8 mouse cellular contexts compared by ENCODE assay signal in the genomic region with DNA sequence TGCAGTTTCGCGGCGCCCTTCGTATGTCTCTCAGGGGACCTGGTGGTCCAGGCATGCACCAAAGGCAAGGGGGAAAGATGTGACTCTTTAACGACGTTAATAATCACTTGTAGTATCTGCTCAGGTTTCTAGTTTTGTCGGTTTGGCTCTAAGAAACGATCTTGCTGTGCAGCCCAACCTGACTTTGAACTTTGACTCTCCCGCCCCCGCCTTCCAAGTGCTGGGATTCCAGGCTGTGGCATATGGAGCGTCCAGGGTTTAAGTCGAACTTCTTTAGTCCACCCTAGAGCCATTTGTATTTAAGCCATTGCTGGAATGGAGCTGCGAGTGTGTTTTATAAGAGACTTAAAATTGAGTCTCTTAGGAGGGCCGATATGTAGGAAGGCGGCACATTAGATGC. TPM values are rescaled to one million over a fixed set of nuclear protein-coding genes. Genes with fewer than 3 reads are reported as not detected.
DNase-seq lines count a peak whose midpoint lies in the region; ATAC-seq and TF ChIP-seq lines count a peak whose summit lies in the region.

No protein-coding gene starts in this region.

- peak overlapping the region; percentile 97 to 99 for H3K4me3 ChIP-seq in ES-E14 (ENCODE audit: insufficient read depth in 1 of 2, low read depth in 1 of 2, low read length in 2 of 2, poor library complexity in 1 of 2, severe bottlenecking in 1 of 2)
- H3K4me3 ChIP-seq in hindbrain, embryonic 16.5 days (ENCODE audit: low read length) = peak overlapping the region; percentile 98
- H3K4me3 ChIP-seq in liver, embryonic 13.5 days (replicated peaks) = peak overlapping the region; percentile 75

- no peaks in the 10 kb centered on the region; a peak in 1 of 4 replicates for H3K4me1 ChIP-seq in ES-E14 (ENCODE audit: control insufficient read depth in 2 of 2, insufficient read depth in 2 of 2, low read length in 2 of 2, poor library complexity in 1 of 2)
- peaks cover 13% of the 10 kb centered on the region for H3K4me1 ChIP-seq in hindbrain, embryonic 16.5 days (ENCODE audit: control insufficient read depth, insufficient read depth, low read depth, low read length)
- H3K4me1 ChIP-seq in liver, embryonic 13.5 days (replicated peaks) = peaks cover 25% of the 10 kb centered on the region

- H3K4me2 ChIP-seq in hindbrain, embryonic 16.5 days (ENCODE audit: low read length) = peak overlapping the region; percentile 74
- peak overlapping the region; percentile 77 for H3K4me2 ChIP-seq in liver, embryonic 13.5 days

- H3K27ac ChIP-seq in ES-E14 (ENCODE audit: insufficient read depth, low read depth, low read length, poor library complexity, severe bottlenecking) = peak overlapping the region; percentile 83
- peak overlapping the region; percentile 97 for H3K27ac ChIP-seq in hindbrain, embryonic 16.5 days (ENCODE audit: low read depth, low read length)
- peak overlapping the region; percentile 81 for H3K27ac ChIP-seq in liver, embryonic 13.5 days

- H3K9ac ChIP-seq in ES-E14 (ENCODE audit: insufficient read depth, low read depth, low read length, poor library complexity, severe bottlenecking) = peak overlapping the region; percentile 91
- H3K9ac ChIP-seq in hindbrain, embryonic 16.5 days (ENCODE audit: low read depth, low read length) = peak overlapping the region; percentile 85
- H3K9ac ChIP-seq in liver, embryonic 13.5 days = peak overlapping the region; percentile 82

- no peaks in the 10 kb centered on the region for H3K27me3 ChIP-seq in hindbrain, embryonic 16.5 days (replicated peaks; ENCODE audit: control insufficient read depth, insufficient read depth, low read length)
- H3K27me3 ChIP-seq in liver, embryonic 13.5 days = no peaks in the 10 kb centered on the region

- no peak for ATAC-seq in hindbrain, embryonic 16.5 days
- ATAC-seq in liver, embryonic 13.5 days (ENCODE audit: low read depth) = no peak

- WGBS in hindbrain, embryonic 16.5 days = 18% methylated on average over 15 of the region's 15 CpGs
- WGBS in liver, embryonic 13.5 days (ENCODE audit: insufficient replicate concordance) = 15% methylated on average over 15 of the region's 15 CpGs

- in situ Hi-C loops in ES-E14 (cut with MboI; ENCODE audit: low sequenced_read_pairs in 2 of 2, unreplicated experiment in 2 of 2) = no loop called here

- no peaks in the 10 kb centered on the region; the same call in none of the 2 replicates for H3K9me3 ChIP-seq in ES-E14 (ENCODE audit: control insufficient read depth, insufficient read depth, low read depth, low read length)
- no peaks in the 10 kb centered on the region; the same call in 1 of the 2 replicates for H3K9me3 ChIP-seq in hindbrain, embryonic 16.5 days (ENCODE audit: control insufficient read depth, low read length)
- H3K9me3 ChIP-seq in liver, embryonic 13.5 days (replicated peaks) = peaks cover 4% of the 10 kb centered on the region; the same call in 1 of the 2 replicates

- DNase-seq in embryo, embryonic 11 days = peak; percentile 46
- no peak for DNase-seq in embryo, embryonic 9.5 days (ENCODE audit: extremely low spot score)
- DNase-seq in ES-E14 (ENCODE audit: low read depth, low spot score) = no peak
- no peak for DNase-seq in liver, embryonic 13.5 days
- no peak for DNase-seq in c-Kit-positive CD71-positive TER-119-positive erythroid progenitor cells, embryonic 14.5 days (ENCODE audit: low spot score)
- DNase-seq in right cerebral cortex, postnatal 14 days = no peak
- DNase-seq in left cerebral cortex, adult 8-10 months (ENCODE audit: low spot score in 2 of 2) = no peak

- H3K36me3 ChIP-seq in ES-E14 (ENCODE audit: control insufficient read depth, insufficient read depth, low read length, poor library complexity, severe bottlenecking) = peaks cover 3% of the 10 kb centered on the region
- H3K36me3 ChIP-seq in hindbrain, embryonic 16.5 days (ENCODE audit: control insufficient read depth, insufficient read depth, low read length) = no peaks in the 10 kb centered on the region
- H3K36me3 ChIP-seq in liver, embryonic 13.5 days = peaks cover 9% of the 10 kb centered on the region

TF ChIP-seq in ES-E14, 5 proteins besides CTCF, POLR2A, EP300 and RAD21:
- TF ChIP-seq CHD2 (IDR thresholded peaks at IDR 0.05; ENCODE audit: low read depth, low read length) = no peak
- TF ChIP-seq ZNF384 (IDR thresholded peaks at IDR 0.05; ENCODE audit: low read depth, low read length) = no peak
- no peak for TF ChIP-seq MAFK (IDR thresholded peaks at IDR 0.05; ENCODE audit: insufficient read depth, low read depth, low read length)
- no peak for TF ChIP-seq ZC3H11A (IDR thresholded peaks at IDR 0.05; ENCODE audit: borderline replicate concordance, low read depth, low read length)
- TF ChIP-seq HCFC1 (IDR thresholded peaks at IDR 0.05; ENCODE audit: borderline replicate concordance, insufficient read depth, low read length) = no peak

RNA-seq across cellular contexts. Expression of a gene that starts 0.4 kb away (rescaled TPM):
- total RNA-seq in ES-E14 (2012; rRNA removed) = 23.9 and 34.3 TPM in 2 replicates
- polyA plus RNA-seq in hindbrain, embryonic 16.5 days (2015; fragmentation: Nextera tagmentation; extraction: Ambion mirVana) = 15.2 and 16.3 TPM in 2 replicates
- polyA plus RNA-seq in liver, embryonic 13.5 days (2015; fragmentation: Nextera tagmentation; extraction: Ambion mirVana) = 3.8 and 4.9 TPM in 2 replicates
- 10 to 100 TPM; 18.3 to 19.6 (median 19.1) TPM for total RNA-seq in left cerebral cortex, adult 8-10 months (2022)

RNA-seq across cellular contexts. Expression of a gene that starts 1.2 kb away (rescaled TPM):
- 16.9 and 22.6 TPM in 2 replicates for total RNA-seq in ES-E14 (2012; rRNA removed)
- polyA plus RNA-seq in hindbrain, embryonic 16.5 days (2015; fragmentation: Nextera tagmentation; extraction: Ambion mirVana) = 26.3 and 33.8 TPM in 2 replicates
- 61.1 and 67.2 TPM in 2 replicates for polyA plus RNA-seq in liver, embryonic 13.5 days (2015; fragmentation: Nextera tagmentation; extraction: Ambion mirVana)
- total RNA-seq in left cerebral cortex, adult 8-10 months (2022) = 10 to 100 TPM; 52.3 to 58.4 (median 55.2) TPM

RNA-seq across cellular contexts. Expression of a gene that starts 45.8 kb away (rescaled TPM):
- 1.2 and 1.8 TPM in 2 replicates for total RNA-seq in ES-E14 (2012; rRNA removed)
- polyA plus RNA-seq in hindbrain, embryonic 16.5 days (2015; fragmentation: Nextera tagmentation; extraction: Ambion mirVana) = 6.5 and 7.3 TPM in 2 replicates
- polyA plus RNA-seq in liver, embryonic 13.5 days (2015; fragmentation: Nextera tagmentation; extraction: Ambion mirVana) = 0.13 and 0.16 TPM in 2 replicates
- 10 to 100 TPM in 1 of 4 experiments, 1 to 10 TPM in 3; 7.1 to 10.4 (median 8.5) TPM for total RNA-seq in left cerebral cortex, adult 8-10 months (2022)

RNA-seq across cellular contexts. Expression of a gene that starts 51.4 kb away (rescaled TPM):
- total RNA-seq in ES-E14 (2012; rRNA removed) = 0.37 and 0.98 TPM in 2 replicates
- polyA plus RNA-seq in hindbrain, embryonic 16.5 days (2015; fragmentation: Nextera tagmentation; extraction: Ambion mirVana) = 1.7 and 1.9 TPM in 2 replicates
- polyA plus RNA-seq in liver, embryonic 13.5 days (2015; fragmentation: Nextera tagmentation; extraction: Ambion mirVana) = 8.8 and 12.4 TPM in 2 replicates
- 1 to 10 TPM; 3.5 to 7.3 (median 5.1) TPM for total RNA-seq in left cerebral cortex, adult 8-10 months (2022)

RNA-seq across cellular contexts. Expression of a gene that starts 52.1 kb away (rescaled TPM):
- total RNA-seq in ES-E14 (2012; rRNA removed) = 8.6 and 10.6 TPM in 2 replicates
- polyA plus RNA-seq in hindbrain, embryonic 16.5 days (2015; fragmentation: Nextera tagmentation; extraction: Ambion mirVana) = 4.2 and 5.0 TPM in 2 replicates
- 0.43 and 0.58 TPM in 2 replicates for polyA plus RNA-seq in liver, embryonic 13.5 days (2015; fragmentation: Nextera tagmentation; extraction: Ambion mirVana)
- total RNA-seq in left cerebral cortex, adult 8-10 months (2022) = 10 to 100 TPM; 27.7 to 30.1 (median 29.0) TPM
